Mouse (Mus musculus): ENCODE measurements around the gene Eya4. TPM values are rescaled to one million over a fixed set of nuclear protein-coding genes. Genes with fewer than 3 reads are reported as not detected.
A peak's percentile ranks its signal among the peaks of the same experiment; 100 is the strongest.

Gene Eya4
- polyA plus RNA-seq, 1 experiment from 2014 or later, result 5.0 TPM

DNA sequence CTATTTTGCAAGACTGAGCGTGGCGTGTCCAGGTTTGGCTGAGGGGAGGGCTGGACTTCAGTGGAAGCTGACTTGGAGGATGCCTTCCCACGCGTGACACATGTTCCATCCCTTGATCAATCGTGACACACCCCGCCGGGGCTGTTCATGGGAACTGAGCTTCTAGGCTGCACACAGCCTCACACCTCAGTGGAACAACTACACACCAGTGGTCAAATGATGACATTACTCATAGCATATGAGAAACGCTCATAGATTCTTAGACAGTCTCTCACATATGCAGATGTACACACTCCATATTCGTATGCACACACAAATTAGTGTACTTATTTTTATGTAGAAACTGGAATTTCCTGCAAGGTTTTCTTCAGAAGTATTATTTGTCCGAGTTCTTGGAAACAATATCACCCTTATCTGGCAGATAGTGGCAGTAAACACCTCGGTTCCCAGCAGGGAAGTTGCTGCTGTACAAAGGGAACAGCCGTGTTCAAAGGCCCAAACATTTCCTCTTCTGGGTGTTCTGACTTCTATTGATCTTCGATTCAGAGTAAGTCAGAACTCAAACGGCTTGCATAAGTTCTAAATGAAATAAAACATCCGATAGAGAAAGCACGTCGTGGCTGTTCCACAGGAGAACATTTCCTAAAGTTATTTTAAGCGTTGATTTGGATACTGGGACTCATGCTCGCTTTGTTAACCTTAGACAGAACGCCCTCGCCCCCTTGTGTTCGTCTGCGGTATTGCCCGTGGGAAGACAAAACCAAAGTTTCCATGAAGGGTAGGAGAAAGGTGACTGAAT lies 269.6 kb downstream of the Eya4 start:
- Histone ChIP-seq H3K27me3 (ENCODE audit: control insufficient read depth, insufficient read depth, low read length) (no peaks in the 10 kb centered on the region), H3K4me3 (ENCODE audit: low read depth, low read length) (no peak overlapping the region), H3K9me3 (ENCODE audit: control insufficient read depth, low read length) (no peaks in the 10 kb centered on the region), H3K4me2 (replicated peaks; ENCODE audit: low read depth, low read length) (no peak overlapping the region), H3K27ac (ENCODE audit: low read depth, low read length) (no peak overlapping the region), H3K36me3 (ENCODE audit: control insufficient read depth, insufficient read depth, low read length) (no peaks in the 10 kb centered on the region), H3K4me1 (replicated peaks; ENCODE audit: control insufficient read depth, insufficient read depth, low read length) (no peaks in the 10 kb centered on the region), H3K9ac (ENCODE audit: low read depth, low read length) (0 out of 2 replicates have a peak overlapping the region, but pooled peaks have one; percentile 3)
- ATAC-seq (ENCODE audit: low FRiP score) (peak; percentile 57; the same call in 1 of the 2 replicates), DNase-seq (ENCODE audit: low spot score) (peak; percentile 92)
- 40% methylated on average over 24 of the region's 24 CpGs for WGBS

DNA sequence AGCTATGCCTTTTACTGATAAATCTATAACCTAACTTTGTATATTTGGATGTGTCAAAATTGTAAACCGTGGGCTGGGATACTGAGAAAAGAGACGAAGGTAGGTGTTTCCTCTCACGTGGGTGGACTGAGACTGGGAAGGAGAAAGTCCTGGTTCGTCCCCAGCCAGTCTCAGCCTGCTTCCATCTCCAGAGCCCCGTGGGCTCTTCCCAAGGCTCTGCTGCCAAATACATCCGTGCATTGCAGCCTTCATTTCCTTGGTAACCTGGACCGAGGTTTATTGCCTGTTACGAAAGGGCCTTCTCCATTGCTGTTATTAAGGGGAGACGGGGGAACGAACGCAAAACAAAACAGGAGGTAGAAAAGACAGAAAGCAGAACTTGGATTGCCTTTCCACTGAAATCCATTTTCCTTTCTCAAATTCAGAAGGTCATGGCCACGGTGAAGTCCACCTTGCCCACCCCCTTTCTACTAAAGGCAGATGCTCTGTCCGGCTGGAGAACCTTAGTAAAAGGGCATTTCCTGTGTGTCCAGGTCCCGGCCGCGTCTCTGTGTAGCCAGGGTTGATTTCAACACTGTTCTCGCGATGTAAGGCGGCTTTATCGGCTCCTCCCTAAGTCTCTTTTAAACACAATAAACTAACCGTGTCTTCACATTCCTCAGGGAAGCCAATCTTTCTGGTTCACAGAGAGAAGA lies 273.7 kb downstream of the Eya4 start:
- Histone ChIP-seq H3K4me1 (replicated peaks; ENCODE audit: control insufficient read depth, insufficient read depth, low read length) (no peaks in the 10 kb centered on the region), H3K27ac (ENCODE audit: low read depth, low read length) (no peak overlapping the region), H3K4me2 (replicated peaks; ENCODE audit: low read depth, low read length) (no peak overlapping the region), H3K9me3 (ENCODE audit: control insufficient read depth, low read length) (no peaks in the 10 kb centered on the region), H3K4me3 (ENCODE audit: low read depth, low read length) (no peak overlapping the region), H3K27me3 (ENCODE audit: control insufficient read depth, insufficient read depth, low read length) (no peaks in the 10 kb centered on the region), H3K9ac (ENCODE audit: low read depth, low read length) (no peak overlapping the region), H3K36me3 (ENCODE audit: control insufficient read depth, insufficient read depth, low read length) (no peaks in the 10 kb centered on the region)
- DNase-seq (ENCODE audit: low spot score) (no peak), ATAC-seq (ENCODE audit: low FRiP score) (no peak)
- 75% methylated on average over 21 of the region's 21 CpGs for WGBS

DNA sequence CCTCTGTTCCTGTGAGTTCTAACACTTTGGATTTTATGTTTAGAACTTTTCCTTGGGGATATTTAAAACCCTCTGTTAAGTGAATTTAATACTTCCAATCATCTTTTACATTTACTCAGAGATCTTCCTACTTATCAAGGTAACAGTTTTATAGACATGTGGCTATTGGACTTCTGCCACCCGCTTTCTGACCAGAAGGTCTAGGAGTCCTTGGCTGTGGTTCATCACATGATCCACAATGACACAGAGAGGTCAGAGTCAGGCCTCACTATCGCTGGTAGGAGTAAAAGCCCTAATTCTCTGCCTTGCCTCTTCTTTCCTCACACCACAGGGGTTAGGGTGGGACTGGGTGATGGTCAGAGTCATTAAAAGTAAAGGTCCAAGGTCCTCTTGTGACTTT lies 277.2 kb downstream of the Eya4 start:
- 81% methylated on average over 2 of the region's 2 CpGs for WGBS
- Histone ChIP-seq H3K9ac (ENCODE audit: low read depth, low read length) (no peak overlapping the region), H3K4me1 (replicated peaks; ENCODE audit: control insufficient read depth, insufficient read depth, low read length) (no peaks in the 10 kb centered on the region), H3K27me3 (ENCODE audit: control insufficient read depth, insufficient read depth, low read length) (no peaks in the 10 kb centered on the region), H3K27ac (ENCODE audit: low read depth, low read length) (no peak overlapping the region), H3K9me3 (ENCODE audit: control insufficient read depth, low read length) (no peaks in the 10 kb centered on the region), H3K36me3 (ENCODE audit: control insufficient read depth, insufficient read depth, low read length) (no peaks in the 10 kb centered on the region), H3K4me2 (replicated peaks; ENCODE audit: low read depth, low read length) (no peak overlapping the region), H3K4me3 (ENCODE audit: low read depth, low read length) (no peak overlapping the region)
- DNase-seq (ENCODE audit: low spot score) (no peak), ATAC-seq (ENCODE audit: low FRiP score) (no peak)

DNA sequence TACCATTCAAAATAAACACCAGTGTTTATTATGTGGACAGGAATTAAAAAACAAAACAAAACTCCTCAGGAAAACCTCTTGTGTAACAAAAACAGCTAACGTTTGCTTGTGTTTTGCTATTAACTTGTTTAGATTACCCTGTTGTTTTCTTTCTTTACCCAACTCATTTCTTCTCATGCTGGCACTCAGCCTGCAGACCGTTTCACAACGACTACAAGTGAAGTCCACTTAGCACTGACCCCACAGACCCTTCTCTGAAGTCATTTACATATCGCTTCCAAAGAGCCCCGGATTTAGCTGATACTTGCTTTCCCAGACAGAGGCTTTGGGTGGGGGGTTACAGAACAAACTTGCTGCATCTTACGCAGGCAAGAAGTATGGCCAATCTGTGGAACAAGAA lies 286.9 kb downstream of the Eya4 start:
- no peak overlapping the region for H3K4me2 ChIP-seq (replicated peaks; ENCODE audit: low read depth, low read length)
- 61% methylated on average over 6 of the region's 6 CpGs for WGBS
- H3K4me3 ChIP-seq (ENCODE audit: low read depth, low read length), result no peak overlapping the region
- no peaks in the 10 kb centered on the region for H3K27me3 ChIP-seq (ENCODE audit: control insufficient read depth, insufficient read depth, low read length)
- no peak overlapping the region for H3K9ac ChIP-seq (ENCODE audit: low read depth, low read length)
- H3K4me1 ChIP-seq (replicated peaks; ENCODE audit: control insufficient read depth, insufficient read depth, low read length), result no peaks in the 10 kb centered on the region
- H3K36me3 ChIP-seq (ENCODE audit: control insufficient read depth, insufficient read depth, low read length), result no peaks in the 10 kb centered on the region
- no peaks in the 10 kb centered on the region for H3K9me3 ChIP-seq (ENCODE audit: control insufficient read depth, low read length)
- DNase-seq (ENCODE audit: low spot score) (no peak), ATAC-seq (ENCODE audit: low FRiP score) (no peak)
- no peak overlapping the region for H3K27ac ChIP-seq (ENCODE audit: low read depth, low read length)

DNA sequence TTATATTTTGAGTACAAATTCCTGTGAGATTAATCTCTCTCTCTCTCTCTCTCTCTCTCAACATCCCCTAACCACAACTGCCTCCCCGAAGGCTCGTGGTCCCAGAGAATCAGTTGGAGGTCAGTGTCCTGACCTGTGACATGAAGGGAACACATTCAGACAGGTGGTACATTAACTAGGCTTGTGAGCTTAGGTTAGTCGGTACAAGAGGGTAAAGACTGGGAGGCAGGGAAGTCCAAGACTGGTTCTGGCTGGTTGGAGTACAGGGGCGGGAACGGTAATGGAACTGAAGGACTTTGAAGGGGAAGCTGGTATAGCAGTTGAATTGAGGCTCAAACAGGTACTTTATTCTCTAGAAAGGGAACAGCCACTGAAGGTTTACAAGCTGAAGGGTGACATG lies 287.9 kb downstream of the Eya4 start:
- 86% methylated on average over 5 of the region's 5 CpGs for WGBS
- no peak for ATAC-seq (ENCODE audit: low FRiP score)
- no peak overlapping the region for H3K9ac ChIP-seq (ENCODE audit: low read depth, low read length)
- no peak overlapping the region for H3K27ac ChIP-seq (ENCODE audit: low read depth, low read length)
- no peaks in the 10 kb centered on the region for H3K4me1 ChIP-seq (replicated peaks; ENCODE audit: control insufficient read depth, insufficient read depth, low read length)
- no peak for DNase-seq (ENCODE audit: low spot score)
- no peak overlapping the region for H3K4me3 ChIP-seq (ENCODE audit: low read depth, low read length)
- H3K36me3 ChIP-seq (ENCODE audit: control insufficient read depth, insufficient read depth, low read length), result no peaks in the 10 kb centered on the region
- H3K4me2 ChIP-seq (replicated peaks; ENCODE audit: low read depth, low read length), result no peak overlapping the region
- no peaks in the 10 kb centered on the region for H3K9me3 ChIP-seq (ENCODE audit: control insufficient read depth, low read length)
- no peaks in the 10 kb centered on the region for H3K27me3 ChIP-seq (ENCODE audit: control insufficient read depth, insufficient read depth, low read length)

DNA sequence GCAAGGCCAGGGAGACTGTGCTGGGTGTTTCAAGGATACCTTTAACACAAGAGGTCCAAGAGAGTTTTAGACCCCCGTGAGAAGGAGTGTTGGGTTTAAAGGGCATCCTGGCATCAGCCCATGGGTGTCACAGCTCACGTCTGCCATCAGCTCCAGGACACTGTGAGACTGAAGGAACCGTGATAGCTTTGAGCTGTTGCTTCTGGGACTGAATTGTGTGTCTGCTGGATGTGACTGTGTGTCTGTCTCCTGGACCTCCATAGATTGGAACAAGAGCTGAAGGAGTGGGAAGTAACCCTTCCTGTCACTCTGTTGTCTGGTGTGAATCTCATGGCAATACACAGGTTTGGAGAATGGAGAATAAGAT lies 289.9 kb downstream of the Eya4 start:
- no peak for ATAC-seq (ENCODE audit: low FRiP score)
- H3K27me3 ChIP-seq (ENCODE audit: control insufficient read depth, insufficient read depth, low read length), result no peaks in the 10 kb centered on the region

DNA sequence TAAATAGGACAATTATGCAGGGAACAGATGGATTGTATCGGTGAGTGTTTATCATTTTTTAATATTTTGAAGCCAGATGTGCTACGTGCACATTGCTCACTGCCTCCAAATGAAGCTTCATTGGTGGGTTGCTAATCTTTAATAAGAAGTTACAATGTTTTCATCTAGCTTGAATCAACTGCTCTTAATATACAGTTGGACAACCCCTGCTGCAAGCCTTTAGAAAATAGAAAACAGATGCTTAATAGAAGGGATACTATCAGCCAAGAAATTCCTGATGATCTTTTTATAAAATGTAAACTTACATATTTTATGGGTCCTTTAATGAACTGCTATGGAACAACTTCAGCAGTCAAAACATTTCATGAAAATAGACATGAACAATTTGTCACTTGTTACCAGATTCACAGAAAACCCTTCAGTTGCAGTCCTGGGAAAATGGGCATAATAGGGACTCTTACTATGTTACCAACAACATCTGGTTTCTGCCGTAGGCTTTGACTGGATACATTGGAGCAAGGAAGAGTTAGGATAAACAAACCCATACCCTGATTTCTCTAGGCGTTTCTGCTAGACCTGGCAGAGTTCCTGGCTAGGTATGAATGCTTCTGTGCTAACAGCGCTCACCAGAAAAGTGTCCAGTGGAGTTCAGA lies 290.4 kb downstream of the Eya4 start:
- H3K4me2 ChIP-seq (replicated peaks; ENCODE audit: low read depth, low read length), result no peak overlapping the region
- H3K27me3 ChIP-seq (ENCODE audit: control insufficient read depth, insufficient read depth, low read length), result no peaks in the 10 kb centered on the region
- H3K9me3 ChIP-seq (ENCODE audit: control insufficient read depth, low read length), result no peaks in the 10 kb centered on the region
- H3K27ac ChIP-seq (ENCODE audit: low read depth, low read length), result no peak overlapping the region
- no peak overlapping the region for H3K4me3 ChIP-seq (ENCODE audit: low read depth, low read length)
- H3K4me1 ChIP-seq (replicated peaks; ENCODE audit: control insufficient read depth, insufficient read depth, low read length), result no peaks in the 10 kb centered on the region
- ATAC-seq (ENCODE audit: low FRiP score) (no peak), DNase-seq (ENCODE audit: low spot score) (no peak)
- WGBS, result 83% methylated on average over 5 of the region's 5 CpGs
- no peak overlapping the region for H3K9ac ChIP-seq (ENCODE audit: low read depth, low read length)
- H3K36me3 ChIP-seq (ENCODE audit: control insufficient read depth, insufficient read depth, low read length), result no peaks in the 10 kb centered on the region

More for the DNA sequence above, 289.9 kb downstream of the Eya4 start:
- Histone ChIP-seq H3K4me3 (ENCODE audit: low read depth, low read length) (no peak overlapping the region), H3K27ac (ENCODE audit: low read depth, low read length) (no peak overlapping the region), H3K4me1 (replicated peaks; ENCODE audit: control insufficient read depth, insufficient read depth, low read length) (no peaks in the 10 kb centered on the region), H3K36me3 (ENCODE audit: control insufficient read depth, insufficient read depth, low read length) (no peaks in the 10 kb centered on the region), H3K9ac (ENCODE audit: low read depth, low read length) (no peak overlapping the region), H3K4me2 (replicated peaks; ENCODE audit: low read depth, low read length) (no peak overlapping the region), H3K9me3 (ENCODE audit: control insufficient read depth, low read length) (no peaks in the 10 kb centered on the region)
- 82% methylated on average over 3 of the region's 3 CpGs for WGBS
- DNase-seq (ENCODE audit: low spot score), result no peak

DNA sequence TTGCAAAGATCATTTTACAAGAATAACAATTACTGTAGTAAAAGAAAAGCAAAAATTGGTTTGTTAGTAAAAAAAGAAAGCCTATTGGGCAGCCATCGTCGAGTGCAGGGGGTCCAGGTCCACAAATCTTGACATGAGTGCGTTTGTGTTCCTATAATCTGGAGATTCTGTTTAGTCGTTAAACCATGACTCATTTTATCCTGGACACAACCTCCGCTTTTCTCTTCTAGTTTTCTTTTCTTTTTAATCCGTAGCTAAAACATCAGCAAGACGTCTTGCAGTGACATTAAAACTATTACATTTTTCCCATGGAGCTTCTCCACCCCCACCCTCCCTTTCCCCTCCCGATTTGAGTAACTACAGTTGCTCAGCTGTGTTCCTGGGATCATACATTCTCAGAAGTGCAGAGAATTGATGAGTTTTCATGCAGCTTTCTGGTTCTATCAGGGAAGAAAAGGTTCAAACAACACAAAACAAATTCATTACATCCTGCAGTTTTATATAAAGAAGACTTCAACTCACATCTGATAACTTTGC lies 297.1 kb downstream of the Eya4 start:
- Histone ChIP-seq H3K9ac (ENCODE audit: low read depth, low read length) (no peak overlapping the region), H3K36me3 (ENCODE audit: control insufficient read depth, insufficient read depth, low read length) (no peaks in the 10 kb centered on the region), H3K27ac (ENCODE audit: low read depth, low read length) (no peak overlapping the region), H3K4me1 (replicated peaks; ENCODE audit: control insufficient read depth, insufficient read depth, low read length) (no peaks in the 10 kb centered on the region), H3K9me3 (ENCODE audit: control insufficient read depth, low read length) (no peaks in the 10 kb centered on the region), H3K27me3 (ENCODE audit: control insufficient read depth, insufficient read depth, low read length) (no peaks in the 10 kb centered on the region), H3K4me3 (ENCODE audit: low read depth, low read length) (no peak overlapping the region), H3K4me2 (replicated peaks; ENCODE audit: low read depth, low read length) (no peak overlapping the region)
- ATAC-seq (ENCODE audit: low FRiP score), result no peak
- DNase-seq (ENCODE audit: low spot score), result no peak
- 89% methylated on average over 8 of the region's 8 CpGs for WGBS
